Mouse (Mus musculus): ENCODE results near the gene Abhd14a.

DNA sequence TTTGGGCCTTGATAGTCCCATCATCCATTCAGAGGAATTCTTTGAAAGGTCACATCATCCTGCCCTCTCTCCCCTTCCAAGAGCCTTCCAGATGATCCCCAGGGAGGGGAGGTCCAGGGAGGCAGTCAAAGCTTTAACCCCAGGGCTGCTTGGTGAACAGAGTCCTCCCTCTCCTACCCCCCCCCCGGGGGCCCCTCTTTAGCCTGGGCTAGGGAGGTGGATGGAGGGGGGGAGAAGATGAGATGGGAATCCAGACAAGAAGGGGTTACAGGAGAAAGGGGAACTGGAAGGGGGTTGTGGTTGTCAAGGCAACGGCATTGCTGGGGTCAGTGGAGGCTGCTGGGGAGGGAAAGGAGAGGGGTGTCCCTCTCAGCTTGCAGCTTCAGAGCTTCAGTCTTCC lies 26.9 kb downstream of the Abhd14a start:
- no peak for TF ChIP-seq CTCF (IDR thresholded peaks at IDR 0.05; ENCODE audit: low read depth)
- TF ChIP-seq EP300 (IDR thresholded peaks at IDR 0.05; ENCODE audit: low read depth) = no peak
